Mouse (Mus musculus) cerebellum, adult 2 months (tissue): ENCODE data around the gene Mvd.

Source experiments
- CTCF ChIP-seq: fragments of 200-500 bp; IDR thresholded peaks from 2 replicates; pipeline ENCODE4 v1.5.1; 2011; ENCODE audit warnings: low read depth, mild to moderate bottlenecking, control low read depth, low read length, moderate library complexity, borderline replicate concordance; ENCODE audit not compliant: insufficient read depth
- POLR2A ChIP-seq: fragments of 200-500 bp; IDR thresholded peaks from 2 replicates; pipeline ENCODE4 v1.6.1; 2011; ENCODE audit warnings: low read length, control low read depth, borderline replicate concordance; ENCODE audit not compliant: insufficient read depth

- no peak for TF ChIP-seq POLR2A
- TF ChIP-seq CTCF: no peak
These were observed 23.2 kb downstream of the Mvd start for GRCm38 (mm10) chr8:122419881-122420555.
